Mouse (Mus musculus): Measurements from ENCODE around the gene Scel. TPM values are rescaled to one million over a fixed set of nuclear protein-coding genes. Genes with fewer than 3 reads are reported as not detected.
A peak's percentile ranks its signal among the peaks of the same experiment; 100 is the strongest.

The Scel gene
- polyA plus RNA-seq, 1 experiment from 2014 or later = 0.09 TPM

- peaks cover 4% of the 10 kb centered on the region for H3K27me3 ChIP-seq (ENCODE audit: poor library complexity, severe bottlenecking)
- 1% methylated on average over 32 of the region's 32 CpGs for WGBS
- H3K4me1 ChIP-seq = peaks cover 58% of the 10 kb centered on the region
- H3K27ac ChIP-seq = peak within 1 kb of the TSS; percentile 95
- H3K4me3 ChIP-seq = peak within 1 kb of the TSS; percentile 95
- DNase-seq (ENCODE audit: extremely low spot score, low spot score) = peak; percentile 93
- no peaks in the 10 kb centered on the region for H3K9me3 ChIP-seq
- no peaks in the 10 kb centered on the region for H3K36me3 ChIP-seq (replicated peaks)
These were observed 136.8 kb downstream of the Scel start, which contains the start of gene Slain1 for GRCm38 (mm10) chr14:103649896-103650334. Gene Slain1 (plus strand): TSS chr14:103650228.

GRCm38 (mm10) chr14:103650413-103651101 lies 137.4 kb downstream of the Scel start:
- peaks cover 4% of the 10 kb centered on the region for H3K27me3 ChIP-seq (ENCODE audit: poor library complexity, severe bottlenecking)
- H3K36me3 ChIP-seq (replicated peaks) = no peaks in the 10 kb centered on the region
- under 1% methylated on average over 63 of the region's 67 CpGs for WGBS
- H3K4me1 ChIP-seq = peaks cover 59% of the 10 kb centered on the region
- peak; percentile 67 for DNase-seq (ENCODE audit: extremely low spot score, low spot score)
- peak overlapping the region; percentile 95 for H3K4me3 ChIP-seq
- no peaks in the 10 kb centered on the region for H3K9me3 ChIP-seq
- peak overlapping the region; percentile 95 for H3K27ac ChIP-seq

- Histone ChIP-seq H3K27ac (peak overlapping the region; percentile 95), H3K27me3 (ENCODE audit: poor library complexity, severe bottlenecking) (peaks cover 4% of the 10 kb centered on the region), H3K4me3 (peak overlapping the region; percentile 95), H3K36me3 (replicated peaks) (no peaks in the 10 kb centered on the region), H3K4me1 (peaks cover 62% of the 10 kb centered on the region), H3K9me3 (no peaks in the 10 kb centered on the region)
- WGBS = 5% methylated on average over 11 of the region's 11 CpGs
- DNase-seq (ENCODE audit: extremely low spot score, low spot score) = no peak
These were observed 138.0 kb downstream of the Scel start for GRCm38 (mm10) chr14:103651106-103651505.

- no peaks in the 10 kb centered on the region for H3K9me3 ChIP-seq
- H3K27ac ChIP-seq = no peak overlapping the region
- no peaks in the 10 kb centered on the region for H3K36me3 ChIP-seq (replicated peaks)
- DNase-seq (ENCODE audit: extremely low spot score, low spot score) = no peak
- peak overlapping the region; percentile 95 for H3K4me3 ChIP-seq
- peaks cover 4% of the 10 kb centered on the region for H3K27me3 ChIP-seq (ENCODE audit: poor library complexity, severe bottlenecking)
- WGBS = 51% methylated on average over 2 of the region's 2 CpGs
- peaks cover 62% of the 10 kb centered on the region for H3K4me1 ChIP-seq
These were observed 138.4 kb downstream of the Scel start for GRCm38 (mm10) chr14:103651562-103651961.

GRCm38 (mm10) chr14:103652524-103652923 lies 139.4 kb downstream of the Scel start:
- Histone ChIP-seq H3K4me3 (peak overlapping the region; percentile 95; the same call in 1 of the 2 replicates), H3K27ac (no peak overlapping the region), H3K4me1 (peaks cover 60% of the 10 kb centered on the region), H3K36me3 (replicated peaks) (peaks cover 8% of the 10 kb centered on the region), H3K9me3 (no peaks in the 10 kb centered on the region), H3K27me3 (ENCODE audit: poor library complexity, severe bottlenecking) (peaks cover 4% of the 10 kb centered on the region)
- WGBS = 88% methylated on average over 5 of the region's 5 CpGs
- no peak for DNase-seq (ENCODE audit: extremely low spot score, low spot score)

GRCm38 (mm10) chr14:103653800-103654199 lies 140.7 kb downstream of the Scel start:
- no peak overlapping the region for H3K4me3 ChIP-seq
- 69% methylated on average over 5 of the region's 5 CpGs for WGBS
- no peaks in the 10 kb centered on the region for H3K9me3 ChIP-seq
- DNase-seq (ENCODE audit: extremely low spot score, low spot score) = no peak
- H3K4me1 ChIP-seq = peaks cover 48% of the 10 kb centered on the region
- peaks cover 21% of the 10 kb centered on the region for H3K36me3 ChIP-seq (replicated peaks)
- peaks cover 4% of the 10 kb centered on the region for H3K27me3 ChIP-seq (ENCODE audit: poor library complexity, severe bottlenecking)
- no peak overlapping the region for H3K27ac ChIP-seq

DNA sequence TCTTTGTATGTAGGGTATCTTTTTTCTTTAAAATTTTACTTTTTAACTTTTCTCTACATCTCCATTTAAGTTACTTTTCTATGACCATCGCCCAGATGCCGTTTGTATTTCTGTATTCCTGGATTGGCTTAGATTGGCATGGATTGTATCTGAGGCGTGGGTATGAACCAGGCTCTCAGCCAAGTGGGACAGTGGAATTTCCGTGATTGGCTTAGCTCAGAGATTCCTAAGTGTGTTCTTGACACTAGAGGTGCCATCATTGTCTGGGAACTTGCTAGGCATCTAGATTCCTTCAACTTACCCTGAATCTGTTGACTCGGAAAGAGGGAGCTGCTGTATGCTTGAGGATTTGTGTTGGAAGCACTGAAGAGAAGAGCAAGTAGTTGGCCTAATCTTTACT lies 142.3 kb downstream of the Scel start:
- H3K27ac ChIP-seq = no peak overlapping the region
- peaks cover 31% of the 10 kb centered on the region for H3K4me1 ChIP-seq
- H3K27me3 ChIP-seq (ENCODE audit: poor library complexity, severe bottlenecking) = peaks cover 4% of the 10 kb centered on the region
- no peak for DNase-seq (ENCODE audit: extremely low spot score, low spot score)
- H3K9me3 ChIP-seq = no peaks in the 10 kb centered on the region
- no peak overlapping the region for H3K4me3 ChIP-seq
- 78% methylated on average over 5 of the region's 5 CpGs for WGBS
- peaks cover 27% of the 10 kb centered on the region for H3K36me3 ChIP-seq (replicated peaks)

DNA sequence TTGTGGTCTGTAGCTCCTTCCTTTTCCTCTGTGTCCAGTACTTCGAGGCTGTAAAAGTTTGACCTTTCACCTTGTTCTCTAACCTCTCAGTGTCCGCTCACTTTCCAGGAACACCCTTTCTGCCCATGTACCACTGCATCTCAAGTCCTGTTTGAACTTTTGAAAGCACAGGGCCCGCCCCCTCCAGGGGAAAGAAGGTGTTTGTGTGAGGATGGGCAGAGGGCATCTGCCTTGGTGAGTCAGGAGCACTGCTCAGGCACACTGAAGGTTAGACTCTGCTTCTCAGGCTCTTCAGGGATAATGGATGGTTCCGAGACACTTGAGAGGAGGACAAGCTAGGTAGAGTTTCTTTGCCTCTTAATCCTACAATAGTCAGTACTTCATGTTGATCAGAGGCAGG lies 144.7 kb downstream of the Scel start:
- DNase-seq (ENCODE audit: extremely low spot score, low spot score) = no peak
- H3K9me3 ChIP-seq = no peaks in the 10 kb centered on the region
- H3K27ac ChIP-seq = no peak overlapping the region
- no peaks in the 10 kb centered on the region for H3K27me3 ChIP-seq (ENCODE audit: poor library complexity, severe bottlenecking)
- WGBS = 90% methylated on average over 4 of the region's 4 CpGs
- H3K4me3 ChIP-seq = no peak overlapping the region
- peaks cover 42% of the 10 kb centered on the region for H3K36me3 ChIP-seq (replicated peaks)
- peaks cover 9% of the 10 kb centered on the region for H3K4me1 ChIP-seq

Small RNA genes lying within 50 kb of the gene (microRNA-seq; reads per million reads assigned to microRNA genes)
- gene Gm22877 = not detected

Other genes starting within 250 kb of the Scel start
- 15.2 and 17.2 TPM in 2 replicates for gene Mycbp2, start 166.5 kb upstream of the Scel start, polyA plus RNA-seq (2016; fragmentation: Nextera tagmentation; extraction: Ambion mirVana)
- gene Slain1, start 136.9 kb downstream of the Scel start, polyA plus RNA-seq (2016; fragmentation: Nextera tagmentation; extraction: Ambion mirVana) = 4.2 and 4.3 TPM in 2 replicates

All from forebrain, embryonic 10.5 days (tissue).